Mouse (Mus musculus) stomach, postnatal 0 days (tissue): ENCODE measurements around the gene Nup37. TPM values are rescaled to one million over a fixed set of nuclear protein-coding genes. Genes with fewer than 3 reads are reported as not detected.

Experiments
- ATAC-seq: fragments of 200-750 bp; cut with Nextera tagmentation; 2 replicates; pipeline ENCODE4 v1.8.0; 2017; ENCODE audit not compliant: low FRiP score, low TSS enrichment
- DNase-seq: peaks from one replicate; pipeline ENCODE4 v3.0.0-alpha.2; 2016; ENCODE audit warnings: low spot score
- H3K27ac ChIP-seq: fragments of 300-500 bp; sonication (generic); replicated peaks from 2 replicates; pipeline ENCODE4 v1.5.1; 2014; ENCODE audit warnings: mild to moderate bottlenecking, control low read depth
- H3K27me3 ChIP-seq: fragments of 300-500 bp; sonication (generic); 2 replicates; pipeline ENCODE4 v1.6.1; 2014; ENCODE audit warnings: low read length; ENCODE audit not compliant: control insufficient read depth, insufficient read depth
- H3K36me3 ChIP-seq: fragments of 300-500 bp; sonication (generic); 2 replicates; pipeline ENCODE4 v1.6.1; 2014; ENCODE audit warnings: low read length, mixed read lengths; ENCODE audit not compliant: control insufficient read depth, insufficient read depth
- H3K4me1 ChIP-seq: fragments of 300-500 bp; sonication (generic); replicated peaks from 2 replicates; pipeline ENCODE4 v1.6.1; 2014; ENCODE audit warnings: antibody characterized with exemption; ENCODE audit not compliant: control insufficient read depth, insufficient read depth
- H3K4me2 ChIP-seq: fragments of 300-500 bp; sonication (generic); replicated peaks from 2 replicates; pipeline ENCODE4 v1.6.1; 2014; ENCODE audit warnings: low read depth, mild to moderate bottlenecking, control low read depth, moderate library complexity
- H3K4me3 ChIP-seq: fragments of 300-500 bp; sonication (generic); 2 replicates; pipeline ENCODE4 v1.5.1; 2014; ENCODE audit warnings: low read depth, low read length, control low read depth
- H3K9ac ChIP-seq: fragments of 300-500 bp; sonication (generic); 2 replicates; pipeline ENCODE4 v1.6.1; 2014; ENCODE audit warnings: mild to moderate bottlenecking, low read length, control low read depth, mixed read lengths
- H3K9me3 ChIP-seq: fragments of 300-500 bp; sonication (generic); 2 replicates; pipeline ENCODE4 v1.6.1; 2016; ENCODE audit warnings: low read length; ENCODE audit not compliant: control insufficient read depth
- CTCF ChIP-seq: IDR thresholded peaks from 2 replicates; pipeline ENCODE4 v1.5.1; 2016; ENCODE audit warnings: antibody characterized with exemption, low read depth, mild to moderate bottlenecking, moderate library complexity
- EP300 ChIP-seq: optimal IDR thresholded peaks from 2 replicates; pipeline ENCODE3; 2016; ENCODE audit warnings: antibody characterized with exemption
- WGBS: fragments of 180-500 bp; shearing (Covaris S2); extraction: QIAGEN DNeasy Blood & Tissue Kit; methylation state at CpG from one replicate; pipeline ENCODE4 v1.1.7; 2014; 5-methylcytosine and 5-hydroxymethylcytosine counted together
- polyA plus RNA-seq: library from polyadenylated mRNA; unstranded; fragments of >200 nt; fragmentation: Nextera tagmentation; extraction: Ambion mirVana; gene quantifications from 2 replicates; pipeline ENCODE4 v1.2.1, GENCODE M21; 2015

The Nup37 gene
- polyA plus RNA-seq, 1 experiment from 2014 or later: 37.4 TPM

- H3K4me1 ChIP-seq: peaks cover 4% of the 10 kb centered on the region; the same call in 1 of the 2 replicates
- peak; percentile 60; the same call in 1 of the 2 replicates for ATAC-seq
- no peaks in the 10 kb centered on the region for H3K9me3 ChIP-seq
- no peaks in the 10 kb centered on the region for H3K27me3 ChIP-seq
- no peak overlapping the region for H3K9ac ChIP-seq
- no peak overlapping the region for H3K27ac ChIP-seq
- peaks cover 7% of the 10 kb centered on the region; the same call in 1 of the 2 replicates for H3K36me3 ChIP-seq
- peak overlapping the region; percentile 65 for H3K4me3 ChIP-seq
- peak overlapping the region; percentile 76 for H3K4me2 ChIP-seq
- WGBS: 4% methylated on average over 4 of the region's 4 CpGs
- DNase-seq: no peak
- no peak for TF ChIP-seq EP300
- TF ChIP-seq CTCF: no peak
These were observed 53.7 kb downstream of the Nup37 start for GRCm38 (mm10) chr10:88200541-88200940.

GRCm38 (mm10) chr10:88200951-88201638, 54.3 kb downstream of the Nup37 start, which contains the start of gene Washc3:
TSS of gene Washc3 (plus strand) at chr10:88201093.
- WGBS: 1% methylated on average over 23 of the region's 23 CpGs

GRCm38 (mm10) chr10:88201650-88202049, 54.9 kb downstream of the Nup37 start:
- no peak for DNase-seq
- Histone ChIP-seq H3K27ac (peak overlapping the region; percentile 82; the same call in 1 of the 2 replicates), H3K4me2 (peak overlapping the region; percentile 76), H3K4me1 (peaks cover 4% of the 10 kb centered on the region; the same call in 1 of the 2 replicates), H3K9ac (peak overlapping the region; percentile 86), H3K4me3 (peak overlapping the region; percentile 65), H3K9me3 (no peaks in the 10 kb centered on the region), H3K27me3 (no peaks in the 10 kb centered on the region), H3K36me3 (peaks cover 7% of the 10 kb centered on the region; the same call in 1 of the 2 replicates)
- no peak for ATAC-seq
- 58% methylated on average over 13 of the region's 13 CpGs for WGBS
- TF ChIP-seq CTCF (no peak), EP300 (no peak)

More at GRCm38 (mm10) chr10:88200951-88201638, 54.3 kb downstream of the Nup37 start, which contains the start of gene Washc3:
- no peaks in the 10 kb centered on the region for H3K27me3 ChIP-seq
- ATAC-seq: peak; percentile 99
- H3K9ac ChIP-seq: peak within 1 kb of the TSS; percentile 86
- no peaks in the 10 kb centered on the region for H3K9me3 ChIP-seq
- DNase-seq: peak; percentile 92
- H3K36me3 ChIP-seq: peaks cover 7% of the 10 kb centered on the region; the same call in 1 of the 2 replicates
- peak within 1 kb of the TSS; percentile 65 for H3K4me3 ChIP-seq
- peak within 1 kb of the TSS; percentile 76 for H3K4me2 ChIP-seq
- peak within 1 kb of the TSS; percentile 82 for H3K27ac ChIP-seq
- TF ChIP-seq CTCF: no peak
- no peak for TF ChIP-seq EP300
- H3K4me1 ChIP-seq: peaks cover 4% of the 10 kb centered on the region; the same call in 1 of the 2 replicates

GRCm38 (mm10) chr10:88202581-88202980, 55.8 kb downstream of the Nup37 start:
- TF ChIP-seq CTCF: no peak
- TF ChIP-seq EP300: no peak
- no peak for DNase-seq
- peaks cover 4% of the 10 kb centered on the region; the same call in 1 of the 2 replicates for H3K4me1 ChIP-seq
- H3K4me2 ChIP-seq: no peak overlapping the region
- H3K27me3 ChIP-seq: no peaks in the 10 kb centered on the region
- no peak overlapping the region for H3K4me3 ChIP-seq
- H3K27ac ChIP-seq: no peak overlapping the region
- ATAC-seq: no peak
- WGBS: 87% methylated on average over 8 of the region's 8 CpGs
- no peak overlapping the region for H3K9ac ChIP-seq
- no peaks in the 10 kb centered on the region for H3K9me3 ChIP-seq
- peaks cover 7% of the 10 kb centered on the region; the same call in 1 of the 2 replicates for H3K36me3 ChIP-seq

GRCm38 (mm10) chr10:88203236-88203635, 56.4 kb downstream of the Nup37 start:
- no peak for TF ChIP-seq CTCF
- TF ChIP-seq EP300: no peak

GRCm38 (mm10) chr10:88212644-88213043, 65.9 kb downstream of the Nup37 start:
- Histone ChIP-seq H3K27ac (no peak overlapping the region), H3K4me1 (no peaks in the 10 kb centered on the region), H3K4me3 (no peak overlapping the region), H3K9me3 (no peaks in the 10 kb centered on the region), H3K36me3 (no peaks in the 10 kb centered on the region), H3K9ac (no peak overlapping the region), H3K4me2 (no peak overlapping the region), H3K27me3 (no peaks in the 10 kb centered on the region)
- WGBS: 70% methylated on average over 5 of the region's 5 CpGs
- no peak for ATAC-seq
- DNase-seq: no peak
- no peak for TF ChIP-seq CTCF
- no peak for TF ChIP-seq EP300

More at GRCm38 (mm10) chr10:88203236-88203635, 56.4 kb downstream of the Nup37 start:
- no peak overlapping the region for H3K4me2 ChIP-seq
- H3K27me3 ChIP-seq: no peaks in the 10 kb centered on the region
- ATAC-seq (no peak), DNase-seq (no peak)
- no peak overlapping the region for H3K27ac ChIP-seq
- H3K4me1 ChIP-seq: peaks cover 4% of the 10 kb centered on the region; the same call in 1 of the 2 replicates
- H3K9ac ChIP-seq: no peak overlapping the region
- no peak overlapping the region for H3K4me3 ChIP-seq
- H3K9me3 ChIP-seq: no peaks in the 10 kb centered on the region
- H3K36me3 ChIP-seq: peaks cover 7% of the 10 kb centered on the region; the same call in 1 of the 2 replicates
- WGBS: 93% methylated on average over 6 of the region's 6 CpGs
